Mouse (Mus musculus) embryonic fibroblast, embryonic 13.5 days (primary cell): ENCODE measurements around the gene Fndc7.
A peak's percentile ranks its signal among the peaks of the same experiment; 100 is the strongest.

Experiments used
- CTCF ChIP-seq: IDR thresholded peaks from 2 replicates; pipeline ENCODE4 v1.5.1; 2011; ENCODE audit warnings: mild to moderate bottlenecking, control low read depth, low read length, moderate library complexity, borderline replicate concordance; ENCODE audit not compliant: insufficient read depth
- POLR2A ChIP-seq: IDR thresholded peaks from 2 replicates; pipeline ENCODE4 v1.6.1; 2011; ENCODE audit warnings: low read depth, mild to moderate bottlenecking, control low read depth, low read length, moderate library complexity

- TF ChIP-seq CTCF (peak; percentile 96), POLR2A (peak; percentile 90)
These were observed 49.6 kb downstream of the Fndc7 start, which contains the start of gene Stxbp3 for GRCm38 (mm10) chr3:108840000-108840715.
